ENCODE assay signal across 8 mouse cellular contexts in genomic region chr2:5942416-5943032, GRCm38 (mm10). TPM values are rescaled to one million over a fixed set of nuclear protein-coding genes. Genes with fewer than 3 reads are reported as not detected.
DNase-seq lines count a peak whose midpoint lies in the region; TF ChIP-seq lines count a peak whose summit lies in the region.

Gene Dhtkd1 (minus strand): TSS chr2:5942792.

- peak within 1 kb of the TSS; percentile 70 for H3K4me3 ChIP-seq in left cerebral cortex, adult 2 months

- TF ChIP-seq CTCF in left cerebral cortex, adult 2 months (IDR thresholded peaks at IDR 0.05), result peak; percentile 28

- intact Hi-C loops in left cerebral cortex, adult 2 months (cut with DNase I), result no loop called here

- peak; percentile 86 for DNase-seq in adrenal gland, postnatal 14 days
- DNase-seq in embryo, embryonic 9.5 days (ENCODE audit: extremely low spot score), result peak; percentile 82
- peak; percentile 58 for DNase-seq in gastrocnemius, postnatal 25 days
- peak; percentile 34 for DNase-seq in induced T-regulatory cell, adult 2 months (ENCODE audit: low read depth)
- DNase-seq in left cerebral cortex, adult 2 months (ENCODE audit: extremely low spot score in 1 of 2, low spot score in 2 of 2), result peak; percentile 66 to 69
- peak; percentile 47 to 57 for DNase-seq in lung, postnatal 4 days
- peak; percentile 14 for DNase-seq in retina, postnatal 7 days (ENCODE audit: low read depth, low spot score)
- DNase-seq in urinary bladder, postnatal 14 days (ENCODE audit: low spot score), result peak; percentile 60

- peak within 1 kb of the TSS; percentile 29 for H3K27ac ChIP-seq in left cerebral cortex, adult 2 months

RNA-seq across cellular contexts. Expression of gene Dhtkd1, which starts in this region (rescaled TPM):
- total RNA-seq in adrenal gland, postnatal 14 days (2021), result 11.6 and 18.6 TPM in 2 replicates
- 1 to 10 TPM; 2.9 to 3.7 TPM for total RNA-seq in gastrocnemius, postnatal 25 days (2021)
- total RNA-seq in left cerebral cortex, adult 2 months (2021), result 10 to 100 TPM; 10.5 to 13.2 TPM

Comparison
In these comparisons a context has a peak if more than half of its experiments do, and no peak if none do; other contexts are left out.
1. Peak in every context shown above with its lines: DNase-seq, H3K4me3 ChIP-seq and H3K27ac ChIP-seq.
2. DNase-seq: peak in every context shown above with its lines; median percentile 86 in adrenal gland, postnatal 14 days; 82 in embryo, embryonic 9.5 days; 68 in left cerebral cortex, adult 2 months; 60 in urinary bladder, postnatal 14 days; 58 in gastrocnemius, postnatal 25 days; 52 in lung, postnatal 4 days; 34 in induced T-regulatory cell, adult 2 months; 14 in retina, postnatal 7 days.